ENCODE assay signal across 8 mouse cellular contexts in genomic region chr7:30090970-30091585, GRCm38 (mm10). TPM values are rescaled to one million over a fixed set of nuclear protein-coding genes. Genes with fewer than 3 reads are reported as not detected.
DNase-seq lines count a peak whose midpoint lies in the region; ATAC-seq and TF ChIP-seq lines count a peak whose summit lies in the region.
"Had no signal": no experiment of that assay in that cellular context is flagged by ENCODE, and none has a peak within 500 bp of the region (broad histone marks: within the 10 kb centered on the region; RNA-seq: fewer than 3 reads in every experiment).

No protein-coding gene starts in this region.

- peaks cover 10% of the 10 kb centered on the region for H3K79me2 ChIP-seq in macrophage (ENCODE audit: inconsistent target)

- H3K9me3 ChIP-seq in hindbrain, embryonic 13.5 days: no peaks in the 10 kb centered on the region

- no peak for TF ChIP-seq POLR2A in spleen, adult 2 months (IDR thresholded peaks at IDR 0.05; ENCODE audit: low read depth, low read length)

- TF ChIP-seq CTCF in spleen, adult 2 months (IDR thresholded peaks at IDR 0.05; ENCODE audit: extremely low read depth, insufficient read depth, insufficient read length, insufficient replicate concordance): no peak

- H3K27me3 ChIP-seq in spleen, adult 2 months (ENCODE audit: control insufficient read depth, insufficient read depth, low read length): no peaks in the 10 kb centered on the region
- H3K27me3 ChIP-seq in hindbrain, embryonic 13.5 days: no peaks in the 10 kb centered on the region

- peak overlapping the region; percentile 75 for H3K9ac ChIP-seq in hindbrain, embryonic 13.5 days

- H3K4me1 ChIP-seq in spleen, adult 2 months (ENCODE audit: control insufficient read depth, insufficient read depth, insufficient read length): peaks cover 2% of the 10 kb centered on the region; the same call in 1 of the 2 replicates
- H3K4me1 ChIP-seq in hindbrain, embryonic 13.5 days (replicated peaks): peaks cover 36% of the 10 kb centered on the region

- peak; percentile 1; the same call in 1 of the 2 replicates for ATAC-seq in hindbrain, embryonic 13.5 days (ENCODE audit: low FRiP score)

- peak overlapping the region; percentile 72 for H3K4me2 ChIP-seq in hindbrain, embryonic 13.5 days

- H3K27ac ChIP-seq in spleen, adult 2 months (ENCODE audit: insufficient read depth, low read length): no peak overlapping the region
- H3K27ac ChIP-seq in hindbrain, embryonic 13.5 days: peak overlapping the region; percentile 91
- H3K27ac ChIP-seq in macrophage: peak overlapping the region; percentile 48

- 5% methylated on average over 9 of the region's 9 CpGs for WGBS in spleen, adult 2 months
- 8% methylated on average over 9 of the region's 9 CpGs for WGBS in hindbrain, embryonic 13.5 days
- 5% methylated on average over 9 of the region's 9 CpGs for WGBS in macrophage (ENCODE audit: missing documents)

- no peaks in the 10 kb centered on the region for H3K36me3 ChIP-seq in spleen, adult 2 months (ENCODE audit: control insufficient read depth, insufficient read depth, low read length)
- H3K36me3 ChIP-seq in hindbrain, embryonic 13.5 days: peaks cover 9% of the 10 kb centered on the region
- H3K36me3 ChIP-seq in macrophage (ENCODE audit: inconsistent target): no peaks in the 10 kb centered on the region

- DNase-seq in spleen, adult 2 months (ENCODE audit: low read depth in 1 of 2, low spot score in 2 of 2): no peak
- no peak for DNase-seq in spleen, postnatal 14 days (ENCODE audit: low spot score in 2 of 2)
- DNase-seq in c-Kit-negative CD71-positive TER-119-positive erythroid progenitor cells, embryonic 14.5 days (ENCODE audit: low read depth, low spot score): peak; percentile 35
- no peak for DNase-seq in thymus, adult 18-20 months
- DNase-seq in left cerebral cortex, adult 9 months (ENCODE audit: low spot score in 2 of 2): no peak

- peak overlapping the region; percentile 40 for H3K4me3 ChIP-seq in spleen, adult 2 months (ENCODE audit: extremely low read depth, insufficient read depth, insufficient read length)
- H3K4me3 ChIP-seq in hindbrain, embryonic 13.5 days: peak overlapping the region; percentile 65
- H3K4me3 ChIP-seq in macrophage (ENCODE audit: inconsistent target): peak overlapping the region; percentile 76

RNA-seq across cellular contexts. Expression of gene Zfp566, which starts 0.8 kb away (rescaled TPM):
- polyA plus RNA-seq in spleen, adult 2 months (2012; rRNA removed): 1.1 and 2.2 TPM in 2 replicates
- polyA plus RNA-seq in hindbrain, embryonic 13.5 days (2015; fragmentation: Nextera tagmentation; extraction: Ambion mirVana): 19.2 and 19.6 TPM in 2 replicates
- total RNA-seq in macrophage (2018; cell fraction: chromatin; rRNA removed): 10 to 100 TPM in 4 of 26 experiments, 1 to 10 TPM in 19, under 1 TPM in 2, not detected in 1; 0.68 to 13.5 (median 3.7) TPM
- total RNA-seq in macrophage (2018; cell fraction: cytosol; rRNA removed): 1 to 10 TPM in 15 of 26 experiments, under 1 TPM in 11; 0.23 to 2.8 (median 1.3) TPM
- total RNA-seq in macrophage (2018; cell fraction: nucleus; rRNA removed): 1 to 10 TPM in 19 of 26 experiments, under 1 TPM in 5, not detected in 2; 0.32 to 7.1 (median 2.9) TPM
- 1.9 to 2.1 TPM (median 2.0 TPM) in 3 replicates for polyA plus RNA-seq in macrophage (2018)

RNA-seq across cellular contexts. Expression of gene Gm26920, which starts 0.9 kb away (rescaled TPM):
- 0.16 TPM in 1 of 2 replicates, not detected in the other for polyA plus RNA-seq in spleen, adult 2 months (2012; rRNA removed)
- 1.5 and 1.6 TPM in 2 replicates for polyA plus RNA-seq in hindbrain, embryonic 13.5 days (2015; fragmentation: Nextera tagmentation; extraction: Ambion mirVana)
- total RNA-seq in macrophage (2018; cell fraction: chromatin; rRNA removed): 1 to 10 TPM in 1 of 26 experiments, under 1 TPM in 4, not detected in 21; 0.49 to 2.4 (median 0.57) TPM
- total RNA-seq in macrophage (2018; cell fraction: cytosol; rRNA removed): under 1 TPM in 7 of 26 experiments, not detected in 19; 0.05 to 0.31 (median 0.10) TPM
- total RNA-seq in macrophage (2018; cell fraction: nucleus; rRNA removed): under 1 TPM in 3 of 26 experiments, not detected in 23; 0.28 to 0.76 (median 0.47) TPM
- polyA plus RNA-seq in macrophage (2018): not detected in 3 replicates
- total RNA-seq: left cerebral cortex, postnatal 25 days had no signal

RNA-seq across cellular contexts. Expression of gene Zfp260, which starts 3.5 kb away (rescaled TPM):
- polyA plus RNA-seq in spleen, adult 2 months (2012; rRNA removed): 9.3 and 11.3 TPM in 2 replicates
- 95.2 and 108 TPM in 2 replicates for polyA plus RNA-seq in hindbrain, embryonic 13.5 days (2015; fragmentation: Nextera tagmentation; extraction: Ambion mirVana)
- total RNA-seq in macrophage (2018; cell fraction: chromatin; rRNA removed): 10 to 100 TPM; 10.2 to 58.8 (median 24.9) TPM
- 10 to 100 TPM; 10.6 to 27.9 (median 18.3) TPM for total RNA-seq in macrophage (2018; cell fraction: cytosol; rRNA removed)
- 10 to 100 TPM in 25 of 26 experiments, 1 to 10 TPM in 1; 9.2 to 67.2 (median 28.1) TPM for total RNA-seq in macrophage (2018; cell fraction: nucleus; rRNA removed)
- polyA plus RNA-seq in macrophage (2018): 12.5 to 26.3 TPM (median 21.7 TPM) in 3 replicates

RNA-seq across cellular contexts. Expression of gene Zfp82, which starts 18.4 kb away (rescaled TPM):
- polyA plus RNA-seq in spleen, adult 2 months (2012; rRNA removed): 0.40 and 0.81 TPM in 2 replicates
- 12.8 and 12.9 TPM in 2 replicates for polyA plus RNA-seq in hindbrain, embryonic 13.5 days (2015; fragmentation: Nextera tagmentation; extraction: Ambion mirVana)
- total RNA-seq in macrophage (2018; cell fraction: chromatin; rRNA removed): 1 to 10 TPM in 18 of 26 experiments, under 1 TPM in 8; 0.30 to 9.9 (median 2.6) TPM
- 1 to 10 TPM in 17 of 26 experiments, under 1 TPM in 8, not detected in 1; 0.06 to 2.7 (median 1.4) TPM for total RNA-seq in macrophage (2018; cell fraction: cytosol; rRNA removed)
- total RNA-seq in macrophage (2018; cell fraction: nucleus; rRNA removed): 1 to 10 TPM in 19 of 26 experiments, under 1 TPM in 6, not detected in 1; 0.36 to 8.6 (median 2.0) TPM
- 2.3 to 2.6 TPM (median 2.5 TPM) in 3 replicates for polyA plus RNA-seq in macrophage (2018)

RNA-seq across cellular contexts. Expression of gene Zfp382, which starts 30.7 kb away (rescaled TPM):
- polyA plus RNA-seq in spleen, adult 2 months (2012; rRNA removed): 0.92 and 1.9 TPM in 2 replicates
- polyA plus RNA-seq in hindbrain, embryonic 13.5 days (2015; fragmentation: Nextera tagmentation; extraction: Ambion mirVana): 17.5 and 19.8 TPM in 2 replicates
- 10 to 100 TPM in 25 of 26 experiments, 1 to 10 TPM in 1; 9.2 to 73.6 (median 23.7) TPM for total RNA-seq in macrophage (2018; cell fraction: chromatin; rRNA removed)
- 10 to 100 TPM in 3 of 26 experiments, 1 to 10 TPM in 23; 1.9 to 21.1 (median 5.3) TPM for total RNA-seq in macrophage (2018; cell fraction: cytosol; rRNA removed)
- total RNA-seq in macrophage (2018; cell fraction: nucleus; rRNA removed): 10 to 100 TPM in 24 of 26 experiments, 1 to 10 TPM in 2; 7.4 to 76.0 (median 16.5) TPM
- 4.3 to 6.3 TPM (median 4.8 TPM) in 3 replicates for polyA plus RNA-seq in macrophage (2018)
